Mouse (Mus musculus): ENCODE data around the gene Egfl8.

The Egfl8 gene

DNA sequence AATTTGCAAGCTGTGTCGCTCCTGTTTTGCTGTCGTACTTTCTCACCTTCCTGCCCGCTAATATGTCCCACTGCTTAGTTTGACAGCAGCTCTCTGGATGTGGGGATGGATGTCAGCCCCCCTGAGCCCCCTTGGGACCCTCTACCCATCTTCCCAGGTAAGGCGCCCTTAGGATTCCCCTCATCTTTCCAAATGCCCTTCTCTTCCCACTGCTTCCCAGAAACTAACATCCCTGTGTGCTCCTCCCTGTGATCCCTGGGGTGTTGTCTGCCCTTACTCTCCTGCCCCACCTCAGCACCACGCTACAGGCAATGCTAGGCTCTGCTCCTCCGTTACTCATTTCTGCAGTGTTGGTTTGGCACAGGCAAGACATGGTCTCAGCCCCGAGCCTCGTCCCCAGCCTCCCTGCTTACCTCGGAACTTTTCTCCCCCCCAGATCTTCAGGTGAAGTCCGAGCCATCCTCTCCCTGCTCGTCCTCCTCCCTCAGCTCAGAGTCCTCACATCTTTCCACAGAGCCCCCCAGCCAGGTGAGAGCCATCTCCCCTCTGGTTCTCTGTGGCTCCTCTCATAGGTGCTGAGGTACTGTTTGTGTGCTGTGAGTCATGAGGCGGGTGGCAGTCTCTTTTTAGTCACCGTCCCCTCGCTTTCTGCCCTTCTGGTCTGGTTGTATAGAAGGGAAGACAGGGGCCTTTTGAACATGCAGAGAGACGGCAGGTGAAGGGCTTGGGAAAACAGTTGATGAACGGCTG, 32.5 kb upstream of the Egfl8 start:
- no peak for DNase-seq (ENCODE audit: low spot score in 2 of 2)

- peak; percentile 99 to 100 for DNase-seq (ENCODE audit: low spot score in 2 of 2)
Measured at GRCm38 (mm10) chr17:34646906-34647787, 31.4 kb upstream of the Egfl8 start, which contains the start of gene Atf6b. TSS of gene Atf6b (plus strand) at chr17:34647146.

- peak in 1 of 2 experiments; percentile 56 for DNase-seq (ENCODE audit: low spot score in 2 of 2)
Measured at GRCm38 (mm10) chr17:34645831-34646511, 30.2 kb upstream of the Egfl8 start.

GRCm38 (mm10) chr17:34645256-34645829, 29.6 kb upstream of the Egfl8 start:
- no peak for DNase-seq (ENCODE audit: low spot score in 2 of 2)

DNA sequence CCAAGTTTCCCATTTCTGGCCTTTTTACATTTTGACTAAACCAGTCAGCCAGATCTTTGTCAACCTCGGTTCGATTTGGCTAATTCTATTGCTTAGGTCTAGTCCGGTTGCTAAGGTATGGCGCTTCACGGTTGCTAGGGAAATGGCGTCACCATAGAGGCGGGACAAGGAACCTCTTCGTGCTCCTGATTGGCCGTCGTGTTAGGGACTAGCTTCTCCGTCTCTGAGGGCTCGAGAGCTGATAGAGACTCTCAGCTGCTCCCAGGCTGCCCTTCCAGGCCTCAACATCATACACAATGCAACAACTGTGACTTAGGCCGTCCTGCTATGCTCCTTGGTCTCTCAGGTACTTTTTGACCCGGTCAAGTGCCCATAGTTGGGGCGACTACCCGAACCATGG, 28.8 kb upstream of the Egfl8 start, which contains the start of gene Fkbpl:
Gene Fkbpl, plus strand, starts transcription at position 157 of the 400 bp plus-strand sequence.
- peak; percentile 98 for DNase-seq (ENCODE audit: low spot score in 2 of 2)

DNA sequence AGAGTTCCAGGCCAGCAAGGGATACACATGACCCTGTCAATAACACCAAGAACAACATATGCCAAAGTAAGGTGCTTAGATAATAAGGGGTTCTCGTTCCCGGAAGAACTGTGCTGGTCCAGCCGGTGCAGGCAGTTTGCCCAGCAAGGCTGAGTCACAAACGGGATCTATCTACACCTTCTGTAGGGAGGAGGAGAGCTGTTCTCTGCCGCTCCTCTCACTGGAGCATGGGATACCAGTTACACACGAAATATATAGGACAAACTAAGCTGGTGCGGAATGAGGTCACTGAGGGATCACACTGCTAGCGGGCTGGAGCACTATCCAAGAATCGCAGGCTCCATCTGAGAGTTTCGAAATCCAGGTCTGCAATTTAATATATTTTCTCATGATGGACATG, 28.2 kb upstream of the Egfl8 start:
- DNase-seq (ENCODE audit: low spot score in 2 of 2) = peak in 1 of 2 experiments; percentile 39

DNA sequence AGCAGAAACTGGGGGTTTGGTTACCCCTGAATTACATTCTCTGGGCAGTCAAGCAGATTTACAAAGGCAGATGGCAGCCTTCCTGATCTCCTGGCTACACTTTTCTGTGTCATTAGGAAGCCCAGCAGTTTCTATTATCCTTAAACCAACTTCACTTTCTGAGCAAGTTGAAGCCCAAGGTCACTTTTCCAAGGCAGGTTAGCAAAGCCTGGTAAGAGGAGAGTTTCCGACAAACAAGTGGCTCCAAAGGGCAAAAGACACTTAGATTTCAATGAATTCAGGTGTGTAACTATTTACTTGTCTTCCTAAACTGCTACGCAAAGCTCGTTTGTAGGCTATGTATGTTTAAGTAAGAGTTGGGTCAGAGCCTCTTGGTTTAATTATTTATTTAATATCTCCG, 27.6 kb upstream of the Egfl8 start:
- DNase-seq (ENCODE audit: low spot score in 2 of 2) = no peak

GRCm38 (mm10) chr17:34641945-34642344, 26.2 kb upstream of the Egfl8 start:
- no peak for DNase-seq (ENCODE audit: low spot score in 2 of 2)

DNA sequence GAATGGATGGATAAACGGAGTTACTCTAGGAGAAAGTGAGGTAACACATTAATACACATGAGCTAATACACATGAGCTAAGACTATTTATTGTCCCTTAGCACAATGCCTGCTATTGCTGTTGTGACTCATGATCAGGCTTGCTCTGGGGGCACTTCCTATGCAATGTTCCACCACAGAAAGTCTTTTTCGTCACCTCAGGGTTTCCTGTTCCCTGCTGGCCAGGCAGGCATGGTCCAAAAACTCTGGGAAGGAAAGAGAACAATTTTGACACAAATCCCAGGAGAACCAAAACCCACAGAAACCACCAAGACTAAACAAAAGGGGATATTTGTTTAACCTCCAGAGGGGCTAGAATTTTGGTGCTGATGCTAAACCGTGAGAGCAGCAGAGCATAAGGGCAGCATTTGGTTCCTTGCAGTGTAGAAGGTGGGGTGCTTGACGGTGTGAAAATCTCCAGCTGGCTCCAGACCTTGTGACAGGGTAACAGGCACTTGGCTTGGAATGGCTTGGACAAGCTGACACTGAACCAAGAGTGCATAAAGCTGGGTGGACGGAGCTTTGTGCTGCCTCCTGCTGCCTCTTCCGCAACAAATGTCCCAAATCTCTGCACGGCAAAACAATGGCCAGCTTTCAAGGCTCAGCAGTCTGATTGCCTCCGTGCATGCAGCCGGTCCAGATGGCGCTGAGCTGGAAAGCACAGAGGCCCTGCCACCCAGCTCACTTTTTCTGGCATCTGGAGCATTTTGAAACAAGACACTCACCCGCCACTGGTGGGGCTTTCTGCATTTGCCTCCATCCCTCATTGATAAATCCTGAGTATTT, 25.2 kb upstream of the Egfl8 start:
- DNase-seq (ENCODE audit: low spot score in 2 of 2) = peak; percentile 53 to 64

DNA sequence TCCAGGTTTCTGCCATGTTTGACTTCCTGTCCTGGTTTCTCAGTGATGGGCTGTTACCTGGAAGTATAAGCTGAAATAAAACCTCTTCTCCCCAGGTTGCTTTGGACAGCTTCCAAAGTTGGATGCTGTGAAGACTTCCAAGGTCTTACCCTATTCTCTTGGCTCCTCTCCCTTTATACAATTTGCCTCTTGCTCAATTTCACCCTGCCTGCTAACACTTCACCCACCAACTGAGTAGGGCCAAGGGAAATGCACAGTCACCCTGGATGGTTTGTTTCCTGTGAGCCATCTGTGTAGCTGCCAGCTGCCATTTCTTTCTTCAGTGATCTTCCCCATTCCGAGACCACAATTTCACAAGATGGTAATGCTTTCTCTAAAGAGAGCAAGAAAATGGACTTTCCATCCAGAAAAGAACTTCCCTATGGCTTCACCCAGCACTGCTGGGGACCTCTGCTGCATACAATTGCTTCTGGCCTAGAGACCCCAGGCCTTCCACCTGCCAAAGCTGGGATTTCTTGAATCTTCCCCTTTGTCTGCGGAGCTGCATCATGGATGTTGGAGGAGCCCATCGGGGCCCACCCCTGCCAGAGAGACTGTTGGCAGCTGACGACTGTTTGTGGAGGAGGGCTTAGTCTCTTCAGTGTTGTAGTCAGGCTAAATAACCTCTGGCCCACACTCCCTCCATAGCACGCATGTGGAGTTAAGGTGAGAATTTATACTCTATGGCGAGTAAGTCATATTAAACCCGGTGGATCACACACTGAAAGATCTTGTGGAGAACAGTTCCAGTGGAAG, 23.9 kb upstream of the Egfl8 start:
- DNase-seq (ENCODE audit: low spot score in 2 of 2) = no peak

DNA sequence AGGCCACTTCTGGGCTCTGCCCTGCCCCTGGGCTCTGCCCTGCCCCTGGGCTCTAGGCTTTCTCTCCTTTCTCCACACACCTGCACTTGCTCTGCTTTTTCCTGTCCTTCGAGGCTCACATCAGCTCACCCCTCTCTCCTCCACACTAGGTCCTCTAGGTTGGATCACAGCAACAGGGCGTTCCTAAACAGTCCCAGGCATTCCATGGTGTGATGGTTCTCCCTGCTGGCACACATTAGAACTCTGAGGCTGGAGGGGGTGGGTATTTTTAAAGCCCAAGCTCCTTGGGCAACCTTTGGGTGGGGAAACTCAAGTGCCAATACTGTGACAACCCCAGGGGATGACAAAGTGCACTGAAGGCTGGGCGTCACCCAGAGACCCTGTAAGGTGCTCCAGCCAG, 21.7 kb upstream of the Egfl8 start:
- DNase-seq (ENCODE audit: low spot score in 2 of 2) = no peak

GRCm38 (mm10) chr17:34635671-34636070, 19.9 kb upstream of the Egfl8 start:
- DNase-seq (ENCODE audit: low spot score in 2 of 2) = no peak

GRCm38 (mm10) chr17:34632261-34632691, 16.5 kb upstream of the Egfl8 start:
- DNase-seq (ENCODE audit: low spot score in 2 of 2) = peak; percentile 88 to 89

GRCm38 (mm10) chr17:34631647-34632046, 15.9 kb upstream of the Egfl8 start:
- no peak for DNase-seq (ENCODE audit: low spot score in 2 of 2)

- DNase-seq (ENCODE audit: low spot score in 2 of 2) = peak in 1 of 2 experiments; percentile 64
Measured at GRCm38 (mm10) chr17:34630761-34631301, 15.1 kb upstream of the Egfl8 start.

- no peak for DNase-seq (ENCODE audit: low spot score in 2 of 2)
Measured at GRCm38 (mm10) chr17:34629796-34630603, 14.2 kb upstream of the Egfl8 start.

DNA sequence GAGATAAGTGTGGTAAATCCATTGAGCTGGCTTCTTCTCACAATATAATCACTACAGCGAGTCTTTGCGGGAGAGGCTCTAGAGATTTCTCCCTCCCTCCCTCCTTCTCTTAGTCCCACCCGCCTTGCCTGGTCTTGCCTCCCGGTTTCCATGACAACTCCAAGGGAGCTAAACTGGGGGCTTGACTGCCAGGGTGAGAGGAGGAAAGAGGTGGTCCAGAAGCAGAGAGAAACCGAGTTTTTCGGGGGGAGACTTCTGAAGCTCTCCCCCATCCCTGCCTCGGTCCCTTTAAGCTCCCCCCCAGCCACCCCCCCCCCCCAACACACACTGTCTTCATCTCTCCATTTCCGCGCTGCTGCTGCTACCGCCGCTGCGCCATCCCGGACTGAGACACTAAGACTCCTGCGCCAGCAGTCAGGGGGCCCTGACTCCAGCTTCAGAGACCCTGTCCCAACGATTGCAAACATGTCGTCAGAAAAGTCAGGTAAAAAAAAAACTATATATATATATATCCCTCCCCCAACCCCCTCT, 13.5 kb upstream of the Egfl8 start, which contains the start of gene Prrt1:
Gene Prrt1, plus strand, starts transcription at position 313 of the 531 bp plus-strand sequence.
- peak; percentile 86 to 92 for DNase-seq (ENCODE audit: low spot score in 2 of 2)

- no peak for DNase-seq (ENCODE audit: low spot score in 2 of 2)
Measured at GRCm38 (mm10) chr17:34628644-34628967, 12.8 kb upstream of the Egfl8 start.

Data from right cerebral cortex, postnatal 10 days (tissue).